14 mouse cellular contexts compared by ENCODE assay signal in the genomic region with DNA sequence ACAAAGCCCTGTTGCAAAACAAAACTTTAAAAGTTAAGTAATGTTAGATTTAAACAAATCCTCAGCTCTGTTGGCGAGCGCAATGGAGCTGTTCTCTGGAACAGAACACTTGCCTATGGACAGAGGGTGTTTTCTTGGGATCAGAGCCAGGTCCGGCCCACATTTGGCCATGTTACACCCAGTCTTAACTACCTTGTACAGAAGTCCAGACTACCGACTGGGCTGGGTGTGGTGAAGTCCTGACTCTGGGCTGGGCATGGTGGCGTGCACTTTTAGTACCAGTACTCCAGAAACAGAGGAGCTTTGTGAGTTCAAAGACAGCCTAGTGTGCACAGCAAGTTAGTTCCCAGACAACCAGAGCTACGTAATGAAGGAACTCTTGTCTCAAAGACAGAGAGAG. TPM values are rescaled to one million over a fixed set of nuclear protein-coding genes. Genes with fewer than 3 reads are reported as not detected.
DNase-seq lines count a peak whose midpoint lies in the region; ATAC-seq lines count a peak whose summit lies in the region.
"Had no signal": no experiment of that assay in that cellular context is flagged by ENCODE, and none has a peak within 500 bp of the region (broad histone marks: within the 10 kb centered on the region; RNA-seq: fewer than 3 reads in every experiment).

No protein-coding gene starts in this region.

- no peaks in the 10 kb centered on the region for H3K27me3 ChIP-seq in heart, embryonic 15.5 days
- H3K27me3 ChIP-seq in lung, embryonic 16.5 days (ENCODE audit: control insufficient read depth, insufficient read depth, low read depth, low read length): no peaks in the 10 kb centered on the region
- H3K27me3 ChIP-seq: CH12.LX; embryonic facial prominence, embryonic 13.5 days; stomach, embryonic 15.5 days had no signal

- no peak for ATAC-seq in heart, embryonic 15.5 days (replicated peaks; ENCODE audit: insufficient number of reproducible peaks, insufficient read depth, low FRiP score, low read depth)
- ATAC-seq in erythroid progenitor cell, adult 5-6 weeks (replicated peaks; ENCODE audit: low FRiP score, poor library complexity, severe bottlenecking): peak; percentile 74
- ATAC-seq in lung, embryonic 16.5 days (ENCODE audit: low read depth): peak; percentile 43; the same call in 1 of the 2 replicates
- no peak for ATAC-seq in activated CD4-positive, CD25-positive, alpha-beta regulatory T cell, adult 4 months

- 0 out of 2 replicates have a peak overlapping the region, but pooled peaks have one; percentile 8 for H3K4me2 ChIP-seq in heart, embryonic 15.5 days
- H3K4me2 ChIP-seq in lung, embryonic 16.5 days (ENCODE audit: low read depth, low read length): no peak overlapping the region; the same call in 1 of the 2 replicates

- H3K4me1 ChIP-seq in heart, embryonic 15.5 days (replicated peaks): peaks cover 26% of the 10 kb centered on the region
- peaks cover 21% of the 10 kb centered on the region for H3K4me1 ChIP-seq in lung, embryonic 16.5 days (replicated peaks; ENCODE audit: control insufficient read depth, insufficient read depth, low read length)

- H3K9me3 ChIP-seq in heart, embryonic 15.5 days (replicated peaks): no peaks in the 10 kb centered on the region
- H3K9me3 ChIP-seq in lung, embryonic 16.5 days (ENCODE audit: control insufficient read depth, low read length): no peaks in the 10 kb centered on the region
- H3K9me3 ChIP-seq: embryonic facial prominence, embryonic 13.5 days; stomach, embryonic 15.5 days had no signal

- WGBS in heart, embryonic 15.5 days: 52% methylated on average over 6 of the region's 6 CpGs
- WGBS in lung, embryonic 16.5 days: 43% methylated on average over 6 of the region's 6 CpGs

- no peak overlapping the region for H3K9ac ChIP-seq in heart, embryonic 15.5 days
- no peak overlapping the region; the same call in 1 of the 2 replicates for H3K9ac ChIP-seq in lung, embryonic 16.5 days (ENCODE audit: low read length)

- H3K27ac ChIP-seq in heart, embryonic 15.5 days: peak overlapping the region; percentile 33
- peak overlapping the region; percentile 20; the same call in 1 of the 2 replicates for H3K27ac ChIP-seq in lung, embryonic 16.5 days (ENCODE audit: low read length)
- H3K27ac ChIP-seq: layer of hippocampus, adult 2 months; stomach, embryonic 15.5 days had no signal

- no peak for DNase-seq in heart, postnatal 36 days
- DNase-seq in 3134 (ENCODE audit: extremely low read depth, insufficient read length, low spot score): peak; percentile 65
- no peak for DNase-seq in spleen, postnatal 14 days (ENCODE audit: low spot score in 2 of 2)
- DNase-seq in frontal cortex, postnatal 36 days (ENCODE audit: low spot score in 2 of 2): no peak
- DNase-seq: heart, postnatal 14 days had no signal

- H3K36me3 ChIP-seq in heart, embryonic 15.5 days: 0 out of 2 replicates have a peak, but pooled peaks cover 4% of the 10 kb centered on the region
- peaks cover 2% of the 10 kb centered on the region; the same call in 1 of the 2 replicates for H3K36me3 ChIP-seq in lung, embryonic 16.5 days (ENCODE audit: control insufficient read depth, insufficient read depth, low read length)
- H3K36me3 ChIP-seq: stomach, embryonic 15.5 days had no signal

- intact Hi-C loops in heart, postnatal 36 days (cut with DNase I): no loop called here

- H3K4me3 ChIP-seq in heart, embryonic 15.5 days: no peak overlapping the region
- no peak overlapping the region for H3K4me3 ChIP-seq in lung, embryonic 16.5 days (ENCODE audit: low read length)
- H3K4me3 ChIP-seq: layer of hippocampus, adult 2 months had no signal

RNA-seq across cellular contexts. Expression of gene Fam57b, which starts 9.5 kb away (rescaled TPM):
- 0.69 and 1.3 TPM in 2 replicates for polyA plus RNA-seq in heart, embryonic 15.5 days (2015; fragmentation: Nextera tagmentation; extraction: Ambion mirVana)
- 1 to 10 TPM; 8.2 to 9.7 TPM for total RNA-seq in heart, postnatal 36 days (2021)
- not detected in 2 replicates for total RNA-seq in erythroid progenitor cell, adult 5-6 weeks (2015; ENCODE audit: low replicate concordance)
- total RNA-seq in erythroid progenitor cell, adult 5-6 weeks (2017; ENCODE audit: low replicate concordance): not detected in 2 replicates
- polyA plus RNA-seq in lung, embryonic 16.5 days (2015; fragmentation: Nextera tagmentation; extraction: Ambion mirVana): 0.36 and 0.38 TPM in 2 replicates
- not detected for polyA plus RNA-seq in activated CD4-positive, CD25-positive, alpha-beta regulatory T cell, adult 4 months (2017; shearing (Covaris generic))

RNA-seq across cellular contexts. Expression of gene Ppp4c, which starts 14.7 kb away (rescaled TPM):
- polyA plus RNA-seq in heart, embryonic 15.5 days (2015; fragmentation: Nextera tagmentation; extraction: Ambion mirVana): 120 and 149 TPM in 2 replicates
- 10 to 100 TPM; 36.1 to 36.5 TPM for total RNA-seq in heart, postnatal 36 days (2021)
- total RNA-seq in erythroid progenitor cell, adult 5-6 weeks (2015; ENCODE audit: low replicate concordance): 63.7 and 105 TPM in 2 replicates
- 52.8 and 67.6 TPM in 2 replicates for total RNA-seq in erythroid progenitor cell, adult 5-6 weeks (2017; ENCODE audit: low replicate concordance)
- 232 and 243 TPM in 2 replicates for polyA plus RNA-seq in lung, embryonic 16.5 days (2015; fragmentation: Nextera tagmentation; extraction: Ambion mirVana)
- 100 to 1,000 TPM; 133 to 149 TPM for polyA plus RNA-seq in activated CD4-positive, CD25-positive, alpha-beta regulatory T cell, adult 4 months (2017; shearing (Covaris generic))

RNA-seq across cellular contexts. Expression of gene 4930451I11Rik, which starts 24.5 kb away (rescaled TPM):
- polyA plus RNA-seq in heart, embryonic 15.5 days (2015; fragmentation: Nextera tagmentation; extraction: Ambion mirVana): not detected in 2 replicates
- total RNA-seq in heart, postnatal 36 days (2021): not detected
- not detected in 2 replicates for total RNA-seq in erythroid progenitor cell, adult 5-6 weeks (2015; ENCODE audit: low replicate concordance)
- not detected in 2 replicates for total RNA-seq in erythroid progenitor cell, adult 5-6 weeks (2017; ENCODE audit: low replicate concordance)
- polyA plus RNA-seq in lung, embryonic 16.5 days (2015; fragmentation: Nextera tagmentation; extraction: Ambion mirVana): not detected in 2 replicates
- polyA plus RNA-seq in activated CD4-positive, CD25-positive, alpha-beta regulatory T cell, adult 4 months (2017; shearing (Covaris generic)): not detected
- total RNA-seq: CH12.LX; heart, postnatal 14 days; layer of hippocampus, adult 2 months had no signal
- polyA plus RNA-seq: embryonic facial prominence, embryonic 13.5 days; limb, embryonic 14.5 days; stomach, embryonic 15.5 days had no signal

RNA-seq across cellular contexts. Expression of gene Tbx6, which starts 25.7 kb away (rescaled TPM):
- polyA plus RNA-seq in heart, embryonic 15.5 days (2015; fragmentation: Nextera tagmentation; extraction: Ambion mirVana): 0.34 and 0.41 TPM in 2 replicates
- total RNA-seq in heart, postnatal 36 days (2021): under 1 TPM; 0.24 to 0.44 TPM
- total RNA-seq in erythroid progenitor cell, adult 5-6 weeks (2015; ENCODE audit: low replicate concordance): 2.1 and 4.3 TPM in 2 replicates
- total RNA-seq in erythroid progenitor cell, adult 5-6 weeks (2017; ENCODE audit: low replicate concordance): 2.6 and 2.7 TPM in 2 replicates
- polyA plus RNA-seq in lung, embryonic 16.5 days (2015; fragmentation: Nextera tagmentation; extraction: Ambion mirVana): 0.25 and 0.68 TPM in 2 replicates
- 1 to 10 TPM; 2.7 to 2.8 TPM for polyA plus RNA-seq in activated CD4-positive, CD25-positive, alpha-beta regulatory T cell, adult 4 months (2017; shearing (Covaris generic))

RNA-seq across cellular contexts. Expression of gene Ypel3, which starts 30.2 kb away (rescaled TPM):
- 78.1 and 90.5 TPM in 2 replicates for polyA plus RNA-seq in heart, embryonic 15.5 days (2015; fragmentation: Nextera tagmentation; extraction: Ambion mirVana)
- 100 to 1,000 TPM in 1 of 2 experiments, 10 to 100 TPM in 1; 91.4 to 110 TPM for total RNA-seq in heart, postnatal 36 days (2021)
- 182 and 256 TPM in 2 replicates for total RNA-seq in erythroid progenitor cell, adult 5-6 weeks (2015; ENCODE audit: low replicate concordance)
- total RNA-seq in erythroid progenitor cell, adult 5-6 weeks (2017; ENCODE audit: low replicate concordance): 61.6 and 74.1 TPM in 2 replicates
- polyA plus RNA-seq in lung, embryonic 16.5 days (2015; fragmentation: Nextera tagmentation; extraction: Ambion mirVana): 111 and 123 TPM in 2 replicates
- polyA plus RNA-seq in activated CD4-positive, CD25-positive, alpha-beta regulatory T cell, adult 4 months (2017; shearing (Covaris generic)): 100 to 1,000 TPM; 101 to 105 TPM

Comparison
In these comparisons a context has a peak if more than half of its experiments do, and no peak if none do; other contexts are left out.
1. ATAC-seq: peak in erythroid progenitor cell, adult 5-6 weeks (single experiment) and lung, embryonic 16.5 days (single experiment); none in heart, embryonic 15.5 days (single experiment) and activated CD4-positive, CD25-positive, alpha-beta regulatory T cell, adult 4 months (single experiment).